Mouse (Mus musculus) fibroblast of lung, adult 2 months (primary cell): Measurements from ENCODE around the gene Naa38.
A peak's percentile ranks its signal among the peaks of the same experiment; 100 is the strongest.

Source experiments
- DNase-seq: peaks from one replicate; pipeline ENCODE4 v3.0.0-alpha.2; 2011; ENCODE audit warnings: low read depth

Naa38 gene

GRCm38 (mm10) chr11:69433189-69433588, 37.9 kb downstream of the Naa38 start:
- no peak for DNase-seq

- no peak for DNase-seq
Measured at GRCm38 (mm10) chr11:69437291-69437690, 42.0 kb downstream of the Naa38 start.

GRCm38 (mm10) chr11:69443328-69443727, 48.0 kb downstream of the Naa38 start:
- DNase-seq = peak; percentile 13
